Mouse (Mus musculus): ENCODE measurements at regions not wholly inside any gene's neighbourhood (a gene's known extent, or its start where the extent isn't known, plus 50 kb on each side); places are given as distances from the start of the nearest gene placed in this dataset.

- no peaks in the 10 kb centered on the region for H3K36me3 ChIP-seq
- no peak for ATAC-seq (ENCODE audit: insufficient read depth, low FRiP score, low read depth)
- no peak overlapping the region for H3K4me2 ChIP-seq
- no peak overlapping the region for H3K27ac ChIP-seq
- 81% methylated on average over 4 of the region's 4 CpGs for WGBS
- H3K9ac ChIP-seq: no peak overlapping the region
- no peaks in the 10 kb centered on the region for H3K27me3 ChIP-seq (replicated peaks)
- H3K4me1 ChIP-seq: no peaks in the 10 kb centered on the region
- H3K9me3 ChIP-seq: no peaks in the 10 kb centered on the region
- no peak overlapping the region for H3K4me3 ChIP-seq (replicated peaks)
Measured at GRCm38 (mm10) chr1:150241153-150241552, 78.1 kb upstream of the Pdc start.

- Histone ChIP-seq H3K27me3 (replicated peaks) (no peaks in the 10 kb centered on the region), H3K27ac (no peak overlapping the region), H3K4me2 (no peak overlapping the region), H3K4me3 (replicated peaks) (no peak overlapping the region), H3K36me3 (no peaks in the 10 kb centered on the region), H3K9ac (no peak overlapping the region), H3K4me1 (no peaks in the 10 kb centered on the region), H3K9me3 (no peaks in the 10 kb centered on the region)
- no peak for ATAC-seq (ENCODE audit: insufficient read depth, low FRiP score, low read depth)
Measured at GRCm38 (mm10) chr1:150242108-150242507, 77.1 kb upstream of the Pdc start.

GRCm38 (mm10) chr1:150244916-150245315, 74.3 kb upstream of the Pdc start:
- no peaks in the 10 kb centered on the region for H3K9me3 ChIP-seq
- H3K27me3 ChIP-seq (replicated peaks): no peaks in the 10 kb centered on the region
- no peak overlapping the region for H3K4me3 ChIP-seq (replicated peaks)
- no peak for ATAC-seq (ENCODE audit: insufficient read depth, low FRiP score, low read depth)
- no peak overlapping the region for H3K4me2 ChIP-seq
- no peaks in the 10 kb centered on the region for H3K4me1 ChIP-seq
- H3K27ac ChIP-seq: no peak overlapping the region
- H3K36me3 ChIP-seq: no peaks in the 10 kb centered on the region
- no peak overlapping the region for H3K9ac ChIP-seq
- 13% methylated on average over 3 of the region's 3 CpGs for WGBS

- Histone ChIP-seq H3K27me3 (replicated peaks) (no peaks in the 10 kb centered on the region), H3K4me2 (no peak overlapping the region), H3K36me3 (no peaks in the 10 kb centered on the region), H3K27ac (no peak overlapping the region), H3K4me1 (no peaks in the 10 kb centered on the region), H3K9ac (no peak overlapping the region), H3K4me3 (replicated peaks) (no peak overlapping the region), H3K9me3 (no peaks in the 10 kb centered on the region)
- WGBS: 72% methylated on average over 1 of the region's 1 CpGs
- no peak for ATAC-seq (ENCODE audit: insufficient read depth, low FRiP score, low read depth)
Measured at GRCm38 (mm10) chr1:150251422-150251821, 67.8 kb upstream of the Pdc start.

- Histone ChIP-seq H3K27me3 (replicated peaks) (no peaks in the 10 kb centered on the region), H3K4me1 (no peaks in the 10 kb centered on the region), H3K36me3 (no peaks in the 10 kb centered on the region), H3K9ac (no peak overlapping the region), H3K4me3 (replicated peaks) (no peak overlapping the region), H3K27ac (no peak overlapping the region), H3K9me3 (no peaks in the 10 kb centered on the region), H3K4me2 (no peak overlapping the region)
- ATAC-seq (ENCODE audit: insufficient read depth, low FRiP score, low read depth): no peak
- WGBS: 78% methylated on average over 3 of the region's 3 CpGs
Measured at GRCm38 (mm10) chr1:150251876-150252275, 67.3 kb upstream of the Pdc start.

- Histone ChIP-seq H3K9me3 (no peaks in the 10 kb centered on the region), H3K4me3 (replicated peaks) (no peak overlapping the region), H3K36me3 (no peaks in the 10 kb centered on the region), H3K4me2 (no peak overlapping the region), H3K9ac (no peak overlapping the region), H3K4me1 (no peaks in the 10 kb centered on the region), H3K27me3 (replicated peaks) (no peaks in the 10 kb centered on the region), H3K27ac (no peak overlapping the region)
- WGBS: 45% methylated on average over 4 of the region's 4 CpGs
- no peak for ATAC-seq (ENCODE audit: insufficient read depth, low FRiP score, low read depth)
Measured at GRCm38 (mm10) chr1:150257596-150257995, 61.6 kb upstream of the Pdc start.

GRCm38 (mm10) chr1:150260355-150260754, 58.9 kb upstream of the Pdc start:
- Histone ChIP-seq H3K27me3 (replicated peaks) (no peaks in the 10 kb centered on the region), H3K4me2 (no peak overlapping the region), H3K27ac (no peak overlapping the region), H3K4me1 (no peaks in the 10 kb centered on the region), H3K36me3 (no peaks in the 10 kb centered on the region), H3K9me3 (no peaks in the 10 kb centered on the region), H3K9ac (no peak overlapping the region), H3K4me3 (replicated peaks) (no peak overlapping the region)
- WGBS: 83% methylated on average over 1 of the region's 1 CpGs
- ATAC-seq (ENCODE audit: insufficient read depth, low FRiP score, low read depth): no peak

GRCm38 (mm10) chr1:150266502-150266901, 52.7 kb upstream of the Pdc start:
- H3K9ac ChIP-seq: no peak overlapping the region
- 40% methylated on average over 3 of the region's 3 CpGs for WGBS
- H3K27ac ChIP-seq: no peak overlapping the region
- ATAC-seq (ENCODE audit: insufficient read depth, low FRiP score, low read depth): no peak
- no peaks in the 10 kb centered on the region for H3K4me1 ChIP-seq
- H3K4me2 ChIP-seq: no peak overlapping the region
- no peak overlapping the region for H3K4me3 ChIP-seq (replicated peaks)
- H3K9me3 ChIP-seq: no peaks in the 10 kb centered on the region
- no peaks in the 10 kb centered on the region for H3K36me3 ChIP-seq
- H3K27me3 ChIP-seq (replicated peaks): no peaks in the 10 kb centered on the region

- no peak overlapping the region for H3K27ac ChIP-seq
- WGBS: 81% methylated on average over 3 of the region's 3 CpGs
- H3K4me1 ChIP-seq: no peaks in the 10 kb centered on the region
- H3K4me2 ChIP-seq: no peak overlapping the region
- no peaks in the 10 kb centered on the region for H3K36me3 ChIP-seq
- no peak overlapping the region for H3K4me3 ChIP-seq (replicated peaks)
- no peaks in the 10 kb centered on the region for H3K27me3 ChIP-seq (replicated peaks)
- no peak for ATAC-seq (ENCODE audit: insufficient read depth, low FRiP score, low read depth)
- H3K9ac ChIP-seq: no peak overlapping the region
- no peaks in the 10 kb centered on the region for H3K9me3 ChIP-seq
Measured at GRCm38 (mm10) chr1:150267003-150267402, 52.2 kb upstream of the Pdc start.
